Mouse (Mus musculus) cortical plate, adult 2 months (tissue): ENCODE data around the gene Chid1.
A peak's percentile ranks its signal among the peaks of the same experiment; 100 is the strongest.

ENCODE experiments used
- CTCF ChIP-seq: fragments of 200-500 bp; IDR thresholded peaks from 2 replicates; pipeline ENCODE4 v1.5.1; 2011; ENCODE audit warnings: mild to moderate bottlenecking, control low read depth, low read length; ENCODE audit not compliant: insufficient read depth; ENCODE audit errors: extremely low read depth
- POLR2A ChIP-seq: fragments of 200-500 bp; IDR thresholded peaks from 2 replicates; pipeline ENCODE4 v1.6.1; 2011; ENCODE audit warnings: mild to moderate bottlenecking, low read length, control low read depth; ENCODE audit not compliant: insufficient read depth; ENCODE audit errors: extremely low read depth

DNA sequence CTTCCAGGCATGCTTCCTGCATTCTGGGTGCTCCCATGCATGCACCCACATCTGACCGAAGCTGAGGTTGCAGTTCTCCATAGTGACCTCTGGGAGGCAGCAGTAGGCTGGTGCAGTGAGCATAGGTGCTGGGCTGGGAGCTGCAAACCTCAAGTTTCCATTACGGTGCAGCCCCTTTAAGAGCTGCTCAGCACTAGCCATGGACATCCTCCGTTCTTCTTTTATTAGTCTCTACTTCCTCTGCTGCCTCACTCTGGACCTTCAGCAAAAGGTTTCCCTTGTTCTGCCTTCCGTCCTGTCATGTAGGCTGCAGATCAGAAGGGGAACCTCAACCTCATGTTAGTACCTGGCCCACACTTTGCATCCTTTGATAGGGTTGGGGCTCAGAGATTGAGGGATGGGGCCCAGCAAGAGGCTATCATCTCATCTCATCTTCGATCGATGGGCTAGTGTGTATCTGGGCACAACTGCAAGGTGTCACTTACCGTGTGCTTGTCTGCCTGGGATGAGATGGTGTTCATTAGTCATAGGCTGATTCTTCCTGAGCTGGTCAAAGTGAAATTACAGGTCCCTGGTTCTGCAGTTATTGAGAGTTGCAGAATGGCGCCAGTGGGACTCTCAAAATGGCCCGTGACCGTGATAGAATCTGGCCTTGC is 58.7 kb downstream of the Chid1 start:
- TF ChIP-seq CTCF: peak; percentile 99
- no peak for TF ChIP-seq POLR2A
